Mouse (Mus musculus): ENCODE measurements around the gene Dnhd1.

GRCm38 (mm10) chr7:105747776-105748175 is 97.1 kb downstream of the Dnhd1 start:
- TF ChIP-seq CTCF (IDR thresholded peaks at IDR 0.05; ENCODE audit: extremely low read depth, insufficient read length, insufficient replicate concordance, low read depth, low read length): no peak
- no peak for TF ChIP-seq POLR2A (IDR thresholded peaks at IDR 0.05; ENCODE audit: low read depth, low read length)

All from small intestine, adult 2 months (tissue).